Mouse (Mus musculus): ENCODE measurements around the gene Col24a1. TPM values are rescaled to one million over a fixed set of nuclear protein-coding genes. Genes with fewer than 3 reads are reported as not detected.

The Col24a1 gene
- polyA plus RNA-seq, 1 experiment from 2014 or later = 1.6 TPM

DNA sequence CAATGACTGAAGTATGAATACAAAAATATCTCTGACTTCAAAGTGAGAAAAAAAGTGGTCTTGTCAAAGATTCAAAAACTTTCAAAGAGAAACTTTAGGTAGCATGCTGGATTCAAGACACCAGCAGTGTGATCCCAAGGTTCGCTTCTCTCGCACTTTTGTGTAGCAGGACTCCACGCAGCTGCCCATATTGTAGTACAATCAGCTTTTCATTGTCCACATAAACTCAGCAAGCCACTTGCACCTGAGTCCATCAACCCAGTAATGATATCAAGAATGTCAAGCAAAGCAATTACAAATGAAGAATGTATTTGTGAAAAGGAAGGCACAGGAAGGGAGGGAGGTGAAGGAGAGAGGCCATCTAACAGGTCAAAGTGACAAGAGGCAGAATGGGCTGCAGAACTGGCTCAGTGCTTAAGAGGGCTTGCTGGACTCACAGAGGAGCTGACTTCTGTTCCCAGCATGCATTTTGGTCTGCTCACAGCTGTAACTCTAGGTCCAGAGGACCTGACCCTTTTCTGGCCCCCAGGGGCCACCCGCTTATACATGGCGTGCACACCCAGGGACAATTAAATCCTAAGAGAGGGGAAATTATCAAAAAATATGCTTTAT lies 7.8 kb downstream of the Col24a1 start:
- Histone ChIP-seq H3K4me3 (no peak overlapping the region), H3K27ac (no peak overlapping the region), H3K27me3 (no peaks in the 10 kb centered on the region), H3K4me1 (replicated peaks) (no peaks in the 10 kb centered on the region), H3K4me2 (no peak overlapping the region), H3K9ac (no peak overlapping the region), H3K36me3 (no peaks in the 10 kb centered on the region), H3K9me3 (replicated peaks) (no peaks in the 10 kb centered on the region)
- WGBS = 86% methylated on average over 5 of the region's 5 CpGs
- ATAC-seq (replicated peaks; ENCODE audit: insufficient number of reproducible peaks, insufficient read depth, low FRiP score, low read depth) = no peak

DNA sequence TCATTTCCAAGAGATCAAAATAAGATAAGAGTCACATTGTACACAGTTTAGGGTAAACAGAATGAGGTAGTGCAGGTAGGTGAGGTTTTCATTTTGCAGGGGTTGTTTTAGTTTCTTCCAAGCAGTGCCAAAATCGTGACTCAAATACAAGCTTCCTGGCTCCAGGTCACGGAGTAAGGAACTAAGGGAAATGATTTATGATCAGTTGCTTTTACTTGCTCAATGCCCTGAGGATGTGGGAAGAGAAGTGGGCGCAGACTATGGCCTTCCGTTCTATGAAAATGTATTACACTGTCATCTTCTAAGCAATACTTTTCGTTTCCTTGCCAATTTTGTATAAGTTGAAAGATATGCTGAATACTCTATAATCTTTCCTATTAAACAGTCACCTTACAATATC lies 13.0 kb downstream of the Col24a1 start:
- WGBS = 61% methylated on average over 5 of the region's 5 CpGs
- ATAC-seq (replicated peaks; ENCODE audit: insufficient number of reproducible peaks, insufficient read depth, low FRiP score, low read depth) = no peak
- no peak overlapping the region for H3K4me2 ChIP-seq

DNA sequence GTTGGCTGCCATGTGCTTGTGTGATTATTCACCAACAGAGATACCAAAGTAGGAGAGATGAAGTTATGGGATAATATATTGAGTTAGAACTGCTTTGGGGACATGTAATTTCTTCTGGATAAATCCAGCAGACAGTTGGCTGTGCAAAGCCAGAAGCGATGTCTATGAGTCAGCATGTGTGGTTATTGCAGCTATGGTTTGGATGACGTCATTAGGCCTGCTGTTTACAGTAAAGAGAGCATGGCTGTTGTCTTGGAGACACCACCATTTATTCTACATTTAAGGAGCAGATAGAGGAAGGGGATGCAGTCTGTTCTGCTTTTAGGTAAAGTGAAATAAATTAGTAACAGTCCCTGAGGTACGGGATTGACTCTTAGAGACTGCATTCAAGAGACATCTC lies 14.9 kb downstream of the Col24a1 start:
- Histone ChIP-seq H3K9me3 (replicated peaks) (no peaks in the 10 kb centered on the region), H3K36me3 (no peaks in the 10 kb centered on the region), H3K4me2 (no peak overlapping the region), H3K27me3 (no peaks in the 10 kb centered on the region), H3K27ac (no peak overlapping the region), H3K4me3 (no peak overlapping the region), H3K9ac (no peak overlapping the region), H3K4me1 (replicated peaks) (no peaks in the 10 kb centered on the region)
- WGBS = 79% methylated on average over 3 of the region's 3 CpGs
- ATAC-seq (replicated peaks; ENCODE audit: insufficient number of reproducible peaks, insufficient read depth, low FRiP score, low read depth) = no peak

More for the DNA sequence above, 13.0 kb downstream of the Col24a1 start:
- Histone ChIP-seq H3K27me3 (no peaks in the 10 kb centered on the region), H3K9me3 (replicated peaks) (no peaks in the 10 kb centered on the region), H3K4me3 (no peak overlapping the region), H3K9ac (no peak overlapping the region), H3K36me3 (no peaks in the 10 kb centered on the region), H3K4me1 (replicated peaks) (no peaks in the 10 kb centered on the region), H3K27ac (no peak overlapping the region)

DNA sequence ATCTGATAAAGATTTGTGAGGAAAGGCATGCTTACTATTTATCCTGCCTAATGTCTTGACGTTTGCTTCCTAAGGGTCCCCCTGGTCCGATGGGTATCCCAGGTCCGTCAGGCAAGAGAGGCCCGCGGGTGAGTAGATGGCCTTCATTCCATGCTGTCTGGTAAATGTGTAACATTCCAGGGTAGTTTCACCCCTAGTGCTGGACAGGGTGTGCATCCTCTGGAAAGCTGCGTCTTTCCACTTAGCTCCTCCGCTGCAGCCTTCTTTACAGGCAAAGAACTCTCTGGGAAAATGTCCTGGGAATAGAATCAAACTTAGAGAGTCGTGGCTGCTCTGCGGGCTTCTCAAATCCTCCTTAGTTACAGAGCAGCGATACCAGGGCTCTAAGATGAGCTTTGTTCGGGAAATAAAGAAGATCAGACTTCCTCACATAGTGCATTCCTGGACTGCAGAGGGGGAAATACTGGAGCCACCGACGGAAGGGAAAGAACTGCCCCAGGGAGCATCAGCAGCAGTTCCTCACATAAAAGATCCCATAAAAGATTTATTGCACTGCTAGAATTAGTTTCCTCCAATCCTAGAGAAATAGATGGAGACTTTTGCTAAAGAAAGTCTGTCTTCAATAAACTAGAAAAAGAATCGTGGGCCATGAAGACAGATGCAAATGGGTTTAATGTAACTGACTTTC lies 28.5 kb downstream of the Col24a1 start:
- no peak overlapping the region for H3K4me3 ChIP-seq
- H3K4me2 ChIP-seq = no peak overlapping the region
- H3K9ac ChIP-seq = no peak overlapping the region
- H3K36me3 ChIP-seq = no peaks in the 10 kb centered on the region
- ATAC-seq (replicated peaks; ENCODE audit: insufficient number of reproducible peaks, insufficient read depth, low FRiP score, low read depth) = no peak
- 70% methylated on average over 14 of the region's 14 CpGs for WGBS
- H3K27me3 ChIP-seq = no peaks in the 10 kb centered on the region
- H3K9me3 ChIP-seq (replicated peaks) = no peaks in the 10 kb centered on the region
- H3K27ac ChIP-seq = no peak overlapping the region
- H3K4me1 ChIP-seq (replicated peaks) = no peaks in the 10 kb centered on the region

DNA sequence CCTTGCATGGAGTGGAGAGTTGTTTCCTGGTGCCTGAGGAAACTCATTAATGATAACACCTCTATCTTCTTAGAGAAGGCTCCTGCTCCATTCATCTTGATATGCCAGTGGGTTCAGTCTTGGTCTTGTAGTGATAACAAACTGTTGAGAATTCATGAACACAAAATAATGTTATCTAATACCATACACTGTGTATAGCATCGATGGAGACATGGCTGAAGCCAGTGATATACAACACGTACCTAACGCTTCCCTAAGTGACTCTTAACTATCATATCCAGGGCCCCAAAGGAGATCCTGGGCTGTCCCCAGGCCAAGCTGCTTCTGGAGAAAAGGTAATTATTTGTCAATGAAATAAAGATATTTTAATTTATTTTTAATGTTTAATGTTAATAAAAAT lies 33.1 kb downstream of the Col24a1 start:
- Histone ChIP-seq H3K27ac (no peak overlapping the region), H3K4me3 (no peak overlapping the region), H3K4me2 (no peak overlapping the region), H3K4me1 (replicated peaks) (no peaks in the 10 kb centered on the region), H3K36me3 (no peaks in the 10 kb centered on the region), H3K27me3 (no peaks in the 10 kb centered on the region), H3K9ac (no peak overlapping the region), H3K9me3 (replicated peaks) (no peaks in the 10 kb centered on the region)
- ATAC-seq (replicated peaks; ENCODE audit: insufficient number of reproducible peaks, insufficient read depth, low FRiP score, low read depth) = no peak
- 79% methylated on average over 3 of the region's 3 CpGs for WGBS

DNA sequence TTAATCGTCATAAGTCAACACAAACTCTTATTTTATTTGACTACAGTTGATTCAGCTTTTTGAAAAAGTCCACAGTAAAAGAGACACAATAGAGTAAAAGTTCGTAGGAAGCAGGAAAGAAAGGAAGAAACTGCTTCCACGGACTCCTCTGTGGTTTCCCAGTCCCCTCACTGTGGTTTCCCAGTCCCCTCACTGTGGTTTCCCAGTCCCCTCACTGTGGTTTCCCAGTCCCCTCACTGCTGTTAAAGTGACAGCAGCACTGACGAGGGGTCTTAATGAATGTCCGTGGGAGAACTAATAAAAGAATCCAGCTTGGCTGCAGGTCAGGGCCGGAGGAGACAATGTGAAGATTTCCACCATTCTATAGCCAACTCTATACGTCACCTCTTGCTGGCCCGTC lies 39.4 kb downstream of the Col24a1 start:
- H3K9me3 ChIP-seq (replicated peaks) = no peaks in the 10 kb centered on the region
- H3K9ac ChIP-seq = no peak overlapping the region
- no peaks in the 10 kb centered on the region for H3K36me3 ChIP-seq
- H3K4me2 ChIP-seq = no peak overlapping the region
- H3K27ac ChIP-seq = no peak overlapping the region
- WGBS = 69% methylated on average over 8 of the region's 8 CpGs
- H3K4me1 ChIP-seq (replicated peaks) = no peaks in the 10 kb centered on the region
- no peak for ATAC-seq (replicated peaks; ENCODE audit: insufficient number of reproducible peaks, insufficient read depth, low FRiP score, low read depth)
- no peak overlapping the region for H3K4me3 ChIP-seq
- H3K27me3 ChIP-seq = no peaks in the 10 kb centered on the region

DNA sequence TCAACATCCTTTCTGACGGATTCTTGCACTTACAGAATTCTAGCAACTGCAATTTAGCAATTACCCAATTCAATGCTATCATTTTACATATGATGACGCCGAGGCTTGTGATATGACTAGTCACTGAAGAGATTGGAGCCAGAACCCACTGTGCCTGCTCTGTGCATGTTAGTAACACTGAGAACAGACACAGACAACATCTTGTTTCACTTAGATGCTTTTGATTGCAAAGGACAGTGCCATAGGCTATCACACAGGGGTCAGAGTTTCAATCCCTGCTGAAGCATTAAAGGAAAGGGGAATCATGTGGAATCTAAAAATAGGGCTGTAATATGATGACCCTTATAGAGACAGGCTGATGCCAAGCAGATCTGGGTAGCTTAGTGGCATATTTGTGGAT lies 41.8 kb downstream of the Col24a1 start:
- Histone ChIP-seq H3K9ac (no peak overlapping the region), H3K27me3 (no peaks in the 10 kb centered on the region), H3K36me3 (no peaks in the 10 kb centered on the region), H3K27ac (no peak overlapping the region), H3K4me3 (no peak overlapping the region), H3K9me3 (replicated peaks) (no peaks in the 10 kb centered on the region), H3K4me2 (no peak overlapping the region), H3K4me1 (replicated peaks) (no peaks in the 10 kb centered on the region)
- ATAC-seq (replicated peaks; ENCODE audit: insufficient number of reproducible peaks, insufficient read depth, low FRiP score, low read depth) = no peak
- 57% methylated on average over 3 of the region's 3 CpGs for WGBS

DNA sequence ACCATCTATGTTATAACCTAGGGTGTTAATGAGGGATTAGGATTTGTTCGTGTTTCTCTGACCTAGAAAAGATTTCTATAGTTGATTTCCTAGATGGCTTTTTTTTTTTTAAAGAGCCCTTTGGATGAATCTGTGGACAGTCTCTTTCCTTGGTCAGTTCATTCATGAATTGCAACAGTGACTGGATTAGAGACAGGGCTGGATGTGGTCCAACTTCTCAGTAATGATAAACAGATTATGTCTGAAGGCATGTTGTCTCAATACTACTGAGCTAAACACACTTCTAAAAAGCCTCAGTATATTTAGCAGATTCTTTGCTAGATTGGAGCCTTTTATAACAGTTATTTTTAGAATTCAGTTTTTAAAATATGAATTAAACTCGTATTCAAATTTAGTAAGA lies 44.9 kb downstream of the Col24a1 start:
- Histone ChIP-seq H3K27me3 (no peaks in the 10 kb centered on the region), H3K4me1 (replicated peaks) (no peaks in the 10 kb centered on the region), H3K9me3 (replicated peaks) (no peaks in the 10 kb centered on the region), H3K4me2 (no peak overlapping the region), H3K36me3 (no peaks in the 10 kb centered on the region), H3K4me3 (no peak overlapping the region), H3K9ac (no peak overlapping the region), H3K27ac (no peak overlapping the region)
- no peak for ATAC-seq (replicated peaks; ENCODE audit: insufficient number of reproducible peaks, insufficient read depth, low FRiP score, low read depth)
- 66% methylated on average over 2 of the region's 2 CpGs for WGBS

DNA sequence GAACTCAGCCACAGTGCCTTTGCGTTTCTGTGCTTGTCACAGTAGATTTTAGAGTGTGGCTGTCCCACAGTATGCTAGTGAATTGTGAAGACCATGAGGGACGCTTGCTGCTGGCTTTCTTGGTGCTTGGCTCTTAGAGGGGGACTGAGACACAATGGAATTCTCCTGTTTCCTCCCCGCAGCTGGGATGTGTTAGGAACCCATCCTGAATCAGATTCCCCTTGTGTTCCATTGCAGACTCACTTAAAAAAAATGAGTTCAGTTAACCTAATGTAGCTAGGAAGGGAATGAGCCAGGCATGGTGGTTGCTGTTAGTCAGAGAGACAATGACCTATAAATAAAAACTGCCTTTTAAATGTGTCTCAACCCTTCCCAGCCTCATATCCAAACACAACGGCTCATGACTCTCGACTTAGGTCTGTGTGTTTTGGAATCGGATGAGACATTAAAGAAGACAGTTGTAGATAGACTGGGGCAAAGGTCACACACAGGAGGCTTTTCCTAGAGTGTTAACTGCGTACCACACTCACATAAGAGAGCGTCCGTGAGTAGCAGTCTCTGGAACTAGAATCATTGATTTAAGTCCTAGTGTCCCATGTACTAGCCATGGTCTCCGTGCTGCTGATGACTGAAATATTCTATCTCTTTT lies 47.7 kb downstream of the Col24a1 start:
- H3K4me2 ChIP-seq = no peak overlapping the region
- H3K9ac ChIP-seq = no peak overlapping the region
- H3K4me1 ChIP-seq (replicated peaks) = no peaks in the 10 kb centered on the region
- H3K4me3 ChIP-seq = no peak overlapping the region
- ATAC-seq (replicated peaks; ENCODE audit: insufficient number of reproducible peaks, insufficient read depth, low FRiP score, low read depth) = no peak
- H3K36me3 ChIP-seq = no peaks in the 10 kb centered on the region
- WGBS = 76% methylated on average over 10 of the region's 10 CpGs
- no peaks in the 10 kb centered on the region for H3K9me3 ChIP-seq (replicated peaks)
- no peaks in the 10 kb centered on the region for H3K27me3 ChIP-seq
- H3K27ac ChIP-seq = no peak overlapping the region

DNA sequence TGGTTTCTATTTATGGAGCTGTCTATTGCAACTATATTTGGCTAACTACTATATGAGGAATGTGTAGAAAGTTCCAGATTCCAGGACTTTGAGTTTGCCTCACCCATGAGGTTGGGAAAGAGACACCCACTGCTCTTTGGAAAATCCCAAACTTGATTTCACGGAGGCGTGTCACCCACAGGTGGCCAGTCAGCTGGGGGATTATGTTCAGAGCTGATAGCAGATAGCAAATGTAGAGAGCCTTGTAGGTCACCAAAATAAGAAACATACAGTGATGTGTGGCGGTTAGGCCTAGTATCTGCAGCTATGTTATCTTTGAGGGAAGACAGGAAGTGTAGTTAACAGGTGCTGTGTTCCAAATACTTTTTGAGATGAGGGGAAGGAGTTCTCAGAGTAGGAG lies 56.4 kb downstream of the Col24a1 start:
- ATAC-seq (replicated peaks; ENCODE audit: insufficient number of reproducible peaks, insufficient read depth, low FRiP score, low read depth) = no peak
- whole genome bisulfite sequencing = 73% methylated on average over 3 of the region's 3 CpGs
- Histone ChIP-seq H3K9ac (no peak overlapping the region), H3K27ac (no peak overlapping the region), H3K4me2 (no peak overlapping the region), H3K36me3 (no peaks in the 10 kb centered on the region), H3K4me1 (replicated peaks) (peaks cover 5% of the 10 kb centered on the region), H3K4me3 (no peak overlapping the region), H3K9me3 (replicated peaks) (no peaks in the 10 kb centered on the region), H3K27me3 (no peaks in the 10 kb centered on the region)

DNA sequence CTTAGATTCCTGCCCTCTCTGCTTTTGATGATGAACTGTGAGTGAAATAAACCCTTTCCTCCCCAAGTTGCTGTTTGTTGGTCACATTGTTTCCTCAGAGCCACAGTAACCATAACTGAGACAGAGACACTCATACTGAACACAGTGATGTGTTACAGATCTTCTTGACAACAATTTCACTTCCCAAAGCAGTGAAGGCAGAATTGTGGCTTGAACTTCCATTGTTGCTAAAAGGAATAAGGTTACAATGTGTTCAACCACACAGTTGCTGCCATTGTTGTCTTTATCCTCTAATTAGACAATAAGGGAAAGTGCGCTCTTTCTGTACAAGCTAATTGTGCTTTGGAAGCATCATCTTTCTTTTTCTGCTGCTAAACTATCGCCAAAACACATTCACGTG lies 61.7 kb downstream of the Col24a1 start:
- H3K27ac ChIP-seq = no peak overlapping the region
- H3K9me3 ChIP-seq (replicated peaks) = no peaks in the 10 kb centered on the region
- H3K4me2 ChIP-seq = no peak overlapping the region
- H3K9ac ChIP-seq = no peak overlapping the region
- ATAC-seq (replicated peaks; ENCODE audit: insufficient number of reproducible peaks, insufficient read depth, low FRiP score, low read depth) = no peak
- no peak overlapping the region for H3K4me3 ChIP-seq
- 0 out of 2 replicates have a peak, but pooled peaks cover 1% of the 10 kb centered on the region for H3K4me1 ChIP-seq (replicated peaks)
- H3K36me3 ChIP-seq = no peaks in the 10 kb centered on the region
- 87% methylated on average over 3 of the region's 3 CpGs for WGBS
- H3K27me3 ChIP-seq = no peaks in the 10 kb centered on the region

Data from heart, embryonic 15.5 days (tissue).